Mouse (Mus musculus): ENCODE measurements around the gene March1. TPM values are rescaled to one million over a fixed set of nuclear protein-coding genes. Genes with fewer than 3 reads are reported as not detected.

Gene March1
- total and polyA plus RNA-seq, 3 experiments, result 0.53 to 1.9 (median 1.2) TPM

- Histone ChIP-seq H3K79me2 (replicated peaks; ENCODE audit: control insufficient read depth, insufficient read depth, low read length) (no peaks in the 10 kb centered on the region), H3K4me1 (ENCODE audit: control insufficient read depth, insufficient read depth, low read length) (no peaks in the 10 kb centered on the region), H3K27ac (no peak overlapping the region), H3K27me3 (ENCODE audit: control insufficient read depth, insufficient read depth, low read length) (no peaks in the 10 kb centered on the region), H3K9ac (ENCODE audit: low read depth, low read length) (no peak overlapping the region), H3K36me3 (ENCODE audit: control insufficient read depth, insufficient read depth, low read length) (no peaks in the 10 kb centered on the region), H3K4me3 (no peak overlapping the region)
- DNase-seq, result no peak
- WGBS, result 58% methylated on average over 1 of the region's 1 CpGs
- TF ChIP-seq POLR2A (IDR thresholded peaks at IDR 0.05; ENCODE audit: insufficient read depth, low read depth, low read length), result no peak
- TF ChIP-seq CTCF (IDR thresholded peaks at IDR 0.05), result no peak
- no peak for TF ChIP-seq EP300 (IDR thresholded peaks at IDR 0.05; ENCODE audit: insufficient read depth, low read depth, low read length)
- intact Hi-C loops (cut with DNase I), result no loop called here
Observed at GRCm38 (mm10) chr8:66219974-66220373, 602.3 kb downstream of the March1 start.

GRCm38 (mm10) chr8:66229931-66230330, 612.2 kb downstream of the March1 start:
- H3K4me3 ChIP-seq, result no peak overlapping the region
- TF ChIP-seq CTCF (IDR thresholded peaks at IDR 0.05), result no peak
- TF ChIP-seq EP300 (IDR thresholded peaks at IDR 0.05; ENCODE audit: insufficient read depth, low read depth, low read length), result no peak
- TF ChIP-seq POLR2A (IDR thresholded peaks at IDR 0.05; ENCODE audit: insufficient read depth, low read depth, low read length), result no peak
- no peaks in the 10 kb centered on the region for H3K4me1 ChIP-seq (ENCODE audit: control insufficient read depth, insufficient read depth, low read length)
- intact Hi-C loops (cut with DNase I), result no loop called here
- H3K9ac ChIP-seq (ENCODE audit: low read depth, low read length), result no peak overlapping the region
- no peaks in the 10 kb centered on the region for H3K27me3 ChIP-seq (ENCODE audit: control insufficient read depth, insufficient read depth, low read length)
- DNase-seq, result no peak
- no peak overlapping the region for H3K27ac ChIP-seq
- H3K79me2 ChIP-seq (replicated peaks; ENCODE audit: control insufficient read depth, insufficient read depth, low read length), result no peaks in the 10 kb centered on the region
- H3K36me3 ChIP-seq (ENCODE audit: control insufficient read depth, insufficient read depth, low read length), result no peaks in the 10 kb centered on the region
- 73% methylated on average over 2 of the region's 2 CpGs for WGBS

DNA sequence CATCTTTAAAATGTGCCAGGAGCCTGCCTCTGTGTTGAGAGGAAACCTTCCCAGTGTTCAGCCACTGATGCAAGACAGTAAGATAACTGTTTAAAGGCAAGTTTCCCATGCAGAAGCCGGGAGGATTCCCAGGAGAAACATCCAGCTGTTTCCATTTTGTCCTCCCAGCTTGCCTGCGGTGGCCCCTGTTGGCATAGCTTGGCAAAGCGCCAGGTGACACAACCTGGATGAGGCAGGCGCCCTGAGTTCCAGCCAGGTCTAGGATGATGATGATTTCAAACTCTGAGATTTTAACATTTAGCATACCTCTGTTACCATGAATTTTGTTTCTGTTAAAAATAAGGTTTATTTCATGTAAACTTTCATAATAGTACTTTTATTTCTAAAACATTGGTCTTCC, 651.8 kb downstream of the March1 start:
- no peak overlapping the region for H3K27ac ChIP-seq
- intact Hi-C loops (cut with DNase I), result no loop called here
- TF ChIP-seq CTCF (IDR thresholded peaks at IDR 0.05) (no peak), POLR2A (IDR thresholded peaks at IDR 0.05; ENCODE audit: insufficient read depth, low read depth, low read length) (no peak), EP300 (IDR thresholded peaks at IDR 0.05; ENCODE audit: insufficient read depth, low read depth, low read length) (no peak)
- WGBS, result 32% methylated on average over 4 of the region's 4 CpGs
- H3K36me3 ChIP-seq (ENCODE audit: control insufficient read depth, insufficient read depth, low read length), result no peaks in the 10 kb centered on the region
- H3K9ac ChIP-seq (ENCODE audit: low read depth, low read length), result no peak overlapping the region
- H3K4me1 ChIP-seq (ENCODE audit: control insufficient read depth, insufficient read depth, low read length), result no peaks in the 10 kb centered on the region
- DNase-seq, result no peak
- no peaks in the 10 kb centered on the region for H3K79me2 ChIP-seq (replicated peaks; ENCODE audit: control insufficient read depth, insufficient read depth, low read length)
- no peak overlapping the region for H3K4me3 ChIP-seq
- H3K27me3 ChIP-seq (ENCODE audit: control insufficient read depth, insufficient read depth, low read length), result no peaks in the 10 kb centered on the region

GRCm38 (mm10) chr8:66270116-66270515, 652.4 kb downstream of the March1 start:
- Histone ChIP-seq H3K27me3 (ENCODE audit: control insufficient read depth, insufficient read depth, low read length) (no peaks in the 10 kb centered on the region), H3K4me1 (ENCODE audit: control insufficient read depth, insufficient read depth, low read length) (no peaks in the 10 kb centered on the region), H3K27ac (no peak overlapping the region), H3K9ac (ENCODE audit: low read depth, low read length) (no peak overlapping the region), H3K36me3 (ENCODE audit: control insufficient read depth, insufficient read depth, low read length) (no peaks in the 10 kb centered on the region), H3K4me3 (no peak overlapping the region), H3K79me2 (replicated peaks; ENCODE audit: control insufficient read depth, insufficient read depth, low read length) (no peaks in the 10 kb centered on the region)
- no peak for DNase-seq
- TF ChIP-seq EP300 (IDR thresholded peaks at IDR 0.05; ENCODE audit: insufficient read depth, low read depth, low read length) (no peak), CTCF (IDR thresholded peaks at IDR 0.05) (no peak), POLR2A (IDR thresholded peaks at IDR 0.05; ENCODE audit: insufficient read depth, low read depth, low read length) (no peak)
- intact Hi-C loops (cut with DNase I), result no loop called here
- 75% methylated on average over 2 of the region's 2 CpGs for WGBS

DNA sequence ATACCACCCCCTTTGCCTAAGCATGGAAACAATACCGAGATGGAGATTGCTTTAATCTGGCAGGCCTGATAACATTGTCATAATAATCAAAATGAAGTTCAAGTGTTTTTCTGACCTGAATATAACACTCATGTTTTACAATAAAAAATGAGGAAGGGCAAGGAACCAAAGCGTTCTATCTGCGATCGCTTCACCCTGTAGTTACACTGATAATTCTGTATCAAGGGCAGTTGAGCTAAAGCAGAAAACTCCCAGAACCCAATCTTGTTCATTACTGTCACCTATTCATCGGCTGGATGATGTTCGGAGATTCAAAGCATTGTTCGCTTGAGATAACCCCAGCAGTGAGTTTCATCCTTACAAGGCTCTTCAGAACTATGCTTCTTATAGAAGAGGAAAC, 700.1 kb downstream of the March1 start:
- Histone ChIP-seq H3K27me3 (ENCODE audit: control insufficient read depth, insufficient read depth, low read length) (no peaks in the 10 kb centered on the region), H3K27ac (no peak overlapping the region), H3K4me3 (no peak overlapping the region), H3K79me2 (replicated peaks; ENCODE audit: control insufficient read depth, insufficient read depth, low read length) (no peaks in the 10 kb centered on the region), H3K36me3 (ENCODE audit: control insufficient read depth, insufficient read depth, low read length) (no peaks in the 10 kb centered on the region), H3K9ac (ENCODE audit: low read depth, low read length) (no peak overlapping the region), H3K4me1 (ENCODE audit: control insufficient read depth, insufficient read depth, low read length) (no peaks in the 10 kb centered on the region)
- intact Hi-C loops (cut with DNase I), result no loop called here
- no peak for TF ChIP-seq EP300 (IDR thresholded peaks at IDR 0.05; ENCODE audit: insufficient read depth, low read depth, low read length)
- no peak for TF ChIP-seq POLR2A (IDR thresholded peaks at IDR 0.05; ENCODE audit: insufficient read depth, low read depth, low read length)
- no peak for TF ChIP-seq CTCF (IDR thresholded peaks at IDR 0.05)
- WGBS, result 77% methylated on average over 7 of the region's 7 CpGs
- no peak for DNase-seq

DNA sequence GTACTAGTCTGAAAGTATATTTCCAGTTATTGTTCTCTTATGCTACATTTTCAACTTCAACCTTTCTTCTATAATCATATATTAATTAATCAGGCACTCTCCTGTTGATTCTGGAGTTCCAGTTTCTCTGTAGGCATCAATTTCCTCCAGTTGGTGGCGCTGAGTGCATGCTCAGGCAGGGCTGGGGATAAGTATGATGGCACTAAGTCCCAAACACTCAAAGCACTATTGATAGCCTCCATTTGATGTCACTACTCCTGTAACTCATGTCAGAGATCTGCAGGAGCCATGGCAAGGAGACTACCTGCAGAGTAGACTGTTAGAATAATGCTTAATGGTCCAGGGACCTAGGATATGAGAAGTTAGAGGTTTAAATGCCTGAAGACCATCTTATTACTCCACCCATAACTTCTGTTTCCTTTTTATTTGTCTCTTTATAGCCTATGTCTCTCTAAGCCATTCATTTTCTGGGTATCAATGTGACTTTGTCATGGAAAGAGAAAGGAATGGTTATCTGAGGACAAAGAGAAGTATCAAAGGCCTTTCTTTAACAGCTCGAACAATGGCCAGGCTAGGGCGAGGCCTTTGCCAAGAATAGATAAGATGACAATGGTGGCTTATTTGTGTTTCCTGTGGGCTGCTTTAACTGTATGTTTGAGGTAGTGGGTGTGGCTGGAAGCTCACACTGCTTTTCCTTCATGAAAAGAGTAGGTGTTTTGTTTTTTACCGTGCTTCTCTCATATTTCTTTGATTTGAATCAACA, 705.5 kb downstream of the March1 start:
- no peak overlapping the region for H3K4me3 ChIP-seq
- intact Hi-C loops (cut with DNase I), result loop anchor here (5.0 kb wide), 1 partner anchor 119 kb away; no protein-coding TSS in a partner anchor
- H3K79me2 ChIP-seq (replicated peaks; ENCODE audit: control insufficient read depth, insufficient read depth, low read length), result no peaks in the 10 kb centered on the region
- no peaks in the 10 kb centered on the region for H3K27me3 ChIP-seq (ENCODE audit: control insufficient read depth, insufficient read depth, low read length)
- no peaks in the 10 kb centered on the region for H3K36me3 ChIP-seq (ENCODE audit: control insufficient read depth, insufficient read depth, low read length)
- H3K4me1 ChIP-seq (ENCODE audit: control insufficient read depth, insufficient read depth, low read length), result no peaks in the 10 kb centered on the region; the same call in 1 of the 2 replicates
- no peak overlapping the region for H3K9ac ChIP-seq (ENCODE audit: low read depth, low read length)
- 32% methylated on average over 4 of the region's 4 CpGs for WGBS
- H3K27ac ChIP-seq, result no peak overlapping the region
- no peak for TF ChIP-seq POLR2A (IDR thresholded peaks at IDR 0.05; ENCODE audit: insufficient read depth, low read depth, low read length)
- TF ChIP-seq CTCF (IDR thresholded peaks at IDR 0.05), result peak; percentile 43
- no peak for TF ChIP-seq EP300 (IDR thresholded peaks at IDR 0.05; ENCODE audit: insufficient read depth, low read depth, low read length)
- DNase-seq, result peak; percentile 27 to 37

All from heart, adult 2 months (tissue).